Mouse (Mus musculus) heart, embryonic 11.5 days (tissue): Measurements from ENCODE around the gene Psmc5. TPM values are rescaled to one million over a fixed set of nuclear protein-coding genes. Genes with fewer than 3 reads are reported as not detected.

Experiments used
- ATAC-seq: fragments of 200-750 bp; cut with Nextera tagmentation; replicated peaks from 2 replicates; pipeline ENCODE4 v1.8.0; 2017; ENCODE audit warnings: moderate library complexity; ENCODE audit not compliant: insufficient number of reproducible peaks, low FRiP score, low TSS enrichment
- H3K27ac ChIP-seq: fragments of 300-500 bp; sonication (generic); 2 replicates; pipeline ENCODE4 v1.5.1; 2014; ENCODE audit warnings: mild to moderate bottlenecking, low read depth, low read length
- H3K27me3 ChIP-seq: fragments of 300-500 bp; sonication (generic); 2 replicates; pipeline ENCODE4 v1.6.1; 2014; ENCODE audit warnings: mild to moderate bottlenecking, low read length, mixed read lengths; ENCODE audit not compliant: control insufficient read depth, insufficient read depth
- H3K36me3 ChIP-seq: fragments of 300-500 bp; sonication (generic); 2 replicates; pipeline ENCODE4 v1.6.1; 2014; ENCODE audit warnings: mild to moderate bottlenecking, low read length, moderate library complexity, mixed read lengths; ENCODE audit not compliant: control insufficient read depth, insufficient read depth
- H3K4me1 ChIP-seq: fragments of 300-500 bp; sonication (generic); 2 replicates; pipeline ENCODE4 v1.6.1; 2014; ENCODE audit warnings: low read length; ENCODE audit not compliant: control insufficient read depth, insufficient read depth
- H3K4me2 ChIP-seq: fragments of 300-500 bp; sonication (generic); 2 replicates; pipeline ENCODE4 v1.6.1; 2014; ENCODE audit warnings: mild to moderate bottlenecking, moderate library complexity
- H3K4me3 ChIP-seq: fragments of 300-500 bp; sonication (generic); 2 replicates; pipeline ENCODE4 v1.5.1; 2014; ENCODE audit warnings: low read depth, low read length
- H3K9ac ChIP-seq: fragments of 300-500 bp; sonication (generic); 2 replicates; pipeline ENCODE4 v1.6.1; 2014; ENCODE audit warnings: mild to moderate bottlenecking, low read depth, low read length, moderate library complexity
- H3K9me3 ChIP-seq: fragments of 300-500 bp; sonication (generic); replicated peaks from 2 replicates; pipeline ENCODE4 v1.6.1; 2016; ENCODE audit warnings: low read length; ENCODE audit not compliant: control insufficient read depth
- WGBS: fragments of 180-500 bp; shearing (Covaris S2); extraction: QIAGEN DNeasy Blood & Tissue Kit; methylation state at CpG from one replicate; pipeline ENCODE4 v1.1.7; 2014; ENCODE audit not compliant: insufficient replicate concordance; 5-methylcytosine and 5-hydroxymethylcytosine counted together
- polyA plus RNA-seq: library from polyadenylated mRNA; unstranded; fragments of >200 nt; fragmentation: Nextera tagmentation; extraction: Ambion mirVana; gene quantifications from 2 replicates; pipeline ENCODE4 v1.2.1, GENCODE M21; 2014

Gene Psmc5
- polyA plus RNA-seq, 1 experiment from 2014 or later: 280 TPM

GRCm38 (mm10) chr11:106307432-106307831 lies 51.5 kb downstream of the Psmc5 start:
- Histone ChIP-seq H3K9me3 (no peaks in the 10 kb centered on the region), H3K27me3 (no peaks in the 10 kb centered on the region), H3K9ac (no peak overlapping the region), H3K4me2 (no peak overlapping the region), H3K4me1 (no peaks in the 10 kb centered on the region), H3K27ac (no peak overlapping the region), H3K4me3 (no peak overlapping the region), H3K36me3 (no peaks in the 10 kb centered on the region)
- ATAC-seq: no peak
- 63% methylated on average over 5 of the region's 5 CpGs for WGBS

GRCm38 (mm10) chr11:106308162-106308561 lies 52.2 kb downstream of the Psmc5 start:
- H3K4me2 ChIP-seq: no peak overlapping the region
- no peak for ATAC-seq
- WGBS: 78% methylated on average over 11 of the region's 11 CpGs

GRCm38 (mm10) chr11:106310123-106310522 lies 54.2 kb downstream of the Psmc5 start:
- Histone ChIP-seq H3K36me3 (no peaks in the 10 kb centered on the region), H3K4me1 (no peaks in the 10 kb centered on the region), H3K4me3 (no peak overlapping the region), H3K4me2 (no peak overlapping the region), H3K9ac (no peak overlapping the region), H3K9me3 (no peaks in the 10 kb centered on the region), H3K27me3 (no peaks in the 10 kb centered on the region), H3K27ac (no peak overlapping the region)
- WGBS: 66% methylated on average over 5 of the region's 5 CpGs
- no peak for ATAC-seq

More at GRCm38 (mm10) chr11:106308162-106308561, 52.2 kb downstream of the Psmc5 start:
- Histone ChIP-seq H3K4me1 (no peaks in the 10 kb centered on the region), H3K27me3 (no peaks in the 10 kb centered on the region), H3K27ac (no peak overlapping the region), H3K9me3 (no peaks in the 10 kb centered on the region), H3K9ac (no peak overlapping the region), H3K4me3 (no peak overlapping the region), H3K36me3 (no peaks in the 10 kb centered on the region)

Other genes with a start within 250 kb of the Psmc5 start
- 0.17 and 0.40 TPM in 2 replicates for gene Kcnh6, start 248.0 kb upstream of the Psmc5 start, polyA plus RNA-seq
- 50.5 and 51.8 TPM in 2 replicates for gene Dcaf7, start 219.3 kb upstream of the Psmc5 start, polyA plus RNA-seq
- gene Taco1, start 190.1 kb upstream of the Psmc5 start, polyA plus RNA-seq: 9.7 and 11.0 TPM in 2 replicates
- gene Map3k3, start 171.5 kb upstream of the Psmc5 start, polyA plus RNA-seq: 20.8 and 22.2 TPM in 2 replicates
- not detected in 2 replicates for gene Gm10840, start 95.3 kb upstream of the Psmc5 start, polyA plus RNA-seq
- gene Limd2, start 95.3 kb upstream of the Psmc5 start, polyA plus RNA-seq: 145 and 151 TPM in 2 replicates
- 22.4 and 26.6 TPM in 2 replicates for gene Strada, start 54.0 kb upstream of the Psmc5 start, polyA plus RNA-seq
- 58.9 and 91.1 TPM in 2 replicates for gene Ccdc47, start 39.8 kb upstream of the Psmc5 start, polyA plus RNA-seq
- 45.3 and 58.3 TPM in 2 replicates for gene Ddx42, start 39.2 kb upstream of the Psmc5 start, polyA plus RNA-seq
- gene Ftsj3, start 75 bp upstream of the Psmc5 start, polyA plus RNA-seq: 45.2 and 46.7 TPM in 2 replicates
- 22.4 and 25.9 TPM in 2 replicates for gene Smarcd2, start 16.8 kb downstream of the Psmc5 start, polyA plus RNA-seq
- 0.13 and 0.15 TPM in 2 replicates for gene Tcam1, start 20.5 kb downstream of the Psmc5 start, polyA plus RNA-seq
- not detected in 2 replicates for gene Gh, start 45.7 kb downstream of the Psmc5 start, polyA plus RNA-seq
- 0.73 and 1.3 TPM in 2 replicates for gene Cd79b, start 58.6 kb downstream of the Psmc5 start, polyA plus RNA-seq
- gene Scn4a, start 97.1 kb downstream of the Psmc5 start, polyA plus RNA-seq: 0.07 and 0.38 TPM in 2 replicates
- 0.14 TPM in 1 of 2 replicates, not detected in the other for gene Prr29, start 109.3 kb downstream of the Psmc5 start, polyA plus RNA-seq
- 73.2 and 76.2 TPM in 2 replicates for gene Icam2, start 131.9 kb downstream of the Psmc5 start, polyA plus RNA-seq
- gene Ern1, start 231.7 kb downstream of the Psmc5 start, polyA plus RNA-seq: 3.7 and 4.4 TPM in 2 replicates